Mouse (Mus musculus): Measurements from ENCODE around the gene Adamts9.

DNA sequence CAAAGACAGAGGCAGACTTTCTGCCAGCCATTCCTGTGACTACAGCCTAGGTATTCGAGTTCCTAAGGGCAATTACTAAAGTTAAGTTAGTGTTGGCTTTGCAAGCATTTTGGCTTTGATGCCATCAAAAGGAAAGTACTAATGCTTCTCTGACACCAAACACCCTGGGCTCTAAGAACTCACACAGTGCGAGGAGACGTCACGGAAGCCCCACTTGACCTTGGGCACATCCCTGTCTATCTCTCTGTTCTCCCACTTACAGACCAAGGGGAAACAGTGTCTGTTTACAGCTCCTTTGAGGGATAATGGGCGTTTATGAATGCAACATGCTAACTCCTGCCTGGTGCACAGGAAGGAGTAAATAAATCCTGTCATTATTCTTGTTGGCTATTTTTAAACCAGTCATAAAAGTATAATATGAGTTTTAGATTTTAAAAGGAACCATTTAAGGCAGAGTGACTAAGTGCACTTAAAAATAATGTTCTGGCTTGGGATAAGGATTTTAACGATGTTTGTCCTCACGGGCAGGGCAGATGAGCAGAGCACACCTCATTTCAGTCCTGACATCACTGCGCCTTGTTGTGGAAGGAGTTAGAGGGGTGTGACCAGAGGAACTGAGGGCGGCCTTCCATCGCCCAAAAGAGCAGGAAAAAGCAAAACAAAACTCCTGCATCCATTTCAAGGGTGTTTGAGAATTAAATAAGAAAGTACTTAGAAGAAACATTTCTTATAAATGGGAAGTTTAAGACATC is 22.2 kb downstream of the Adamts9 start:
- TF ChIP-seq CTCF (IDR thresholded peaks at IDR 0.05; ENCODE audit: low read depth) (no peak), EP300 (IDR thresholded peaks at IDR 0.05; ENCODE audit: low read depth) (no peak)

Data from heart, postnatal 0 days (tissue).